Mouse (Mus musculus) 3134 (cell line): ENCODE results near the gene Mfsd5.

Experiments used
- DNase-seq: peaks from one replicate; pipeline ENCODE4 v3.0.0-alpha.2; 2011; ENCODE audit warnings: low spot score; ENCODE audit not compliant: insufficient read length; ENCODE audit errors: extremely low read depth

Gene Mfsd5

GRCm38 (mm10) chr15:102247252-102248130, 31.8 kb upstream of the Mfsd5 start:
- peak; percentile 79 for DNase-seq

DNA sequence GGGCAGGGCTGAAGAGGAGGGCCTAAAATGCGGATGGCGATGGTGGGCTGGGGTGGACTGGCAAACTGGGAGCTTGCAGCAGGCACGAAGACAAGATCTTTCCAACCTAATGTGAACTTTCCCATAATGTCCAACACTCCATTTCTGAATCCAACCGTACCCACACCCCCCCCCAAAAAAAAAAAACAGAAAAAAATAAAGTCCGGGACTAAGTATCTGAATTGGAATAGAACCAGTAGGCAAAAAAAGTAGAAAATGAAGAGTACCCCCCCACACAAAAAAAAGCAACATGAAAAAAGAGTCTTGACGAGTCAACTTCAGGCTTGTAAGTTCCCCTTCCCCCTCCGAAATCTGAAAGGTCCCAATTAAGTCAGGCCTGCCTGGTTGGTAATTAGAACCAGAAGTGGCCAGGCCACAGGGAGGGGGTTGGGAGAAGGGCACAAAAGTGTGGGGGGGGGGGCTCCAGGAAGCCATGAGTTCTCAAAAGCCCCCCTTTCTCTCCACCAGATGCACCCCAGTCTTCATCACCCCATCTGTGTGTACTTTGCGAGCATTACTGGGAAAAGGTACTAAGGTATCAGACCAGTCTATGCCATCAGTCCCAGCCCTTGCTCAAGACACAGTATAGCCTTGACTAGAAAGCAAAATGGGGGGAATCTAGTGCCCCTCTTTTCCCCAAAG, 31.0 kb upstream of the Mfsd5 start:
- no peak for DNase-seq

DNA sequence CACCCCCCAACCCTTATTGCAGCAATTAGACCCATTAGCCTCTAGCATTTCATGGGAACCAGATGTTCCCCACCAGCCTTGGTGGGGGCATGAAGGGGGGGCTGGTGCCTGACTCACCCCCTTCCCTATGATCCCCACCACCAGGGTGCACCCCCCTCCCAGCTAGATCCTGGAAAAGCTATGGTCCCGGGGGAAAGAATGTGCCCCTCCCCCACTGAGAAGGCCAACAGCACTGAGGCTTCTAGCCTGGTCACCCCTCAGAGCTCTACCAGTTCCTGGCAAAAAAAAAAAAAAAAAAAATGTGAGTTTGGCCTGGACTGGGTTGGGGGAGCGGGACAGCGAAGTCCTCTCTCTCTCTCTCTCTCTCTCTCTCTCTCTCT, 30.5 kb upstream of the Mfsd5 start:
- DNase-seq, result no peak

DNA sequence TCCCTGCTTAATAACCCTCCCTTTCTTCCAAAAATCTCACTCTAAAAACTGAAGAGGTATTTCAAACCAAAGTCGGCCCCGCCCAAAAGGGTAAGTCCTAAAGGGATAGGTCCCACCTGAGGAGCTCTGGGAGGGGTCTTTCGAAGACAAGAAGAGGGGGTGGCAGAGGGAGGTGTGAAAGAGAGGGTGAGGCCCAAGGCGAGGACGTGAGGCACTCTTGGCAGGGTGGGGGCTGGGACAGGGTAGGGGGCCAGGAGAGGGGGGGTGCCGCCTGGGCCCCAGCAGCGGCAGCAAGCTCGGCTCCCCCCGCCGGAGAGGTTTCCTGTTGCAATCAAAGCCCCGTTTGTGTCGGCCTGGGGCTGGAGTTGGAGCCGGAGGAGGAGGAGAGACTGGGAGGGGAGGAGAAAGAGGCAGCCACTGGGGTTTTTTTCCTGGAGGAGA, 30.0 kb upstream of the Mfsd5 start:
- DNase-seq, result no peak

DNA sequence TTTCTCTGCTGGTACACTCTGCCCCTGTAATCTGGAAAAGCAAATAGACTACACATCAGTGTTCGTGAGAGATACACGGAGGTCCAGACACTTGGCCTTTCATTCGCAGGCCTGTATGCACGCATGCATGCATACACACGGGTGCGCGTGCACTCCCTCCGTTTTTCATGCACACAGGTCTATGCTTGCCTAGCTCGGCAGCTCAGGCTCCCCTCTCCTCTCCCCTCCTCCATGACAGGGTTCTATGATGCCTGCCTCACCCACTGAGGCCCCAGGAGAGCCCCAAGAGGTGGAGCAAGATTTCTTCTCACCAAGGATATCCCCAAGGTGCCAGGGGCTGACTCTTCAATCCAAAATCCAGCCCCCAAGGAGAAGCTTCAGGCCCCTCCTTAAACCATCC, 29.3 kb upstream of the Mfsd5 start:
- DNase-seq, result no peak

- DNase-seq, result no peak
These were observed 28.7 kb upstream of the Mfsd5 start for GRCm38 (mm10) chr15:102250521-102250920.

GRCm38 (mm10) chr15:102255547-102256255, 23.6 kb upstream of the Mfsd5 start:
- no peak for DNase-seq

DNA sequence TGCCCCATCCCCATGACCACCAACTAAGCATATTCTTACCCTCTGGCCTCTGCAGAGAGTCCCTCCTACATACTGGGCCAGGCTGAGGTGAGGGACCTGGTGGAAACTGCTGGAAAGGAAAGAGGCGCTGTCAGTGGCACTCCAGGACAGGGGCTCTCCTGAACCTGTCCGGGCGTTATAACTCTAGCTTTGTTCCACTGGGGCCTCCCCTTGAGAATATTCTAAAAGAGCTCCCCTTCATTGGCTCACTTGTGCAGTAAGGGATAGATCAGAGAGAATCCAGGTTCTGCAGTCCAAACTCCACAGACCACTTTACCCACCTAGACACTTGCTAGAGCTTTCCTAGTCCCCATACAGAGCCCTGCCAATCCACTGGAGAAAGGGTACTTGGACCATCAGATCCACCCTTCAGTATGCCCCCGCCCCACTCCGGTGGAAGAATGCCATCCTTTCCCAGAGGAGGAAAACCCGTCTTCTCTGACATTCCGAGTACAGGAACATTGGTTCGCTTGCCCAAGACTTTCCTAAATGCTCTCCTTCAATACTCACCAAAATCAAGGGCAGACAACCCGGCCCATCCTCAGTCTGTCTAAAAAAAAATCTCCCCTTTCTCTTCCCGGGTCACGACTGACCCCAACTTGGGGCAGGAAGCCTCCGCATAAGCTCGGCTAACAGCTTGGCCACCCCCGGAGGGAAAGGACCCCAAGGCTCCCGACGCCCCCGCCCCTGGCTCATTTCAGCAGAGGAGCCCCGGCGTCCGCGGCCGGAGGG, 22.6 kb upstream of the Mfsd5 start:
- no peak for DNase-seq

GRCm38 (mm10) chr15:102257202-102258075, 21.8 kb upstream of the Mfsd5 start, which contains the start of gene Rarg:
Gene Rarg, minus strand, starts transcription at chr15:102257517.
- DNase-seq, result peak; percentile 82

DNA sequence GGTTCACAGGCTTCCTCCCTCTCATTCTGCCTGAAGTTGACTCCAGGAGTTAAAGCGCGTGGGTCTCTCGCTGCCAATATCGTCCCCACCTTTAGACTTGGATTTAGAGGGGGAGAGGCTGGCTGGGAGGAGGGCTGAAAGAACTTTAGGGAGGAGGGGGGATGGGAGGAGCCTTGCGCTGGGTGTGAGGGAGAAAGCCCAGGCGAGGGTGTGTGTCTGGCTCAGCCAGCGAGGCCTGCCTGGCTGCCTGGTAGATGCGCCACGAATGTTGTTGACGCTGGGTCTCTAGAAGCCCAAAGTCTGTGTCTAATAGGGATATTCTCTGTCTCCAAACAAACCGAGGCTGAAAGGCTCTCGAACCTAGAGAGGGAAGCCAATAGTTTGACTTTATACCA, 21.2 kb upstream of the Mfsd5 start:
- peak; percentile 67 for DNase-seq

DNA sequence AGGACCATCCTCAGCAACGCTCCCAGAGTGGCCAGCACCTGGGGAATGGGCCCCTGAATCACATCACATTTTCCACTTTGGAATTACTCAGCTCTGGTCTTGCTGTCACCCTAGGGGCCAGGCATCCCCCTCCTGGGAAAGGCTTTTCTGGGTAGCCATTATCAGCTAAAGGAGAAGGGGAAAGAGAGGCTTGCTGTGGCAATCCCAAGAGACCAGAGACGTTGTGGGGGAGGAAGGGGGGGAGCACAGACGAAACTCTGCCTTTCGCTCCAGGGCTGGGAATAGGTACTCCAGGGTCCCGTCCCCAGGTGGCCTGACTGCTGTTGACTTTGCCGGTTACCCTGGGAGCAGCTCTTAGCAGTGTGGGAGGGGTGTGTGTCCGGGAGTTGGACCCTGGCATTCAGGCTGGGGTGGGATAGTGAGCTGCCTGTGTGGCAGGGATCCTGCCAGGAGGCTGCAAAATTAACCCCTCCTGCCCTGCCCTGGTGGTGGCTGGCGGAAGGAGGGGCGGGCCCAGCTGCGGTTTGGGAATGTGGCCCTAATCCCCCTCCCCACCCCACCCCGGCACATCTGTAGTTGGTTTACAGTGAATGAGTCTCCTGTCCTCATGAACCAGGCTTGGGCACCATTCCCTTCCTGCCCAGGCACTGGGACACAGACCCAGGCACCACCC, 20.5 kb upstream of the Mfsd5 start:
- DNase-seq, result no peak

- DNase-seq, result no peak
These were observed 16.7 kb upstream of the Mfsd5 start for GRCm38 (mm10) chr15:102262582-102262981.

GRCm38 (mm10) chr15:102263037-102263436, 16.2 kb upstream of the Mfsd5 start:
- DNase-seq, result no peak

- DNase-seq, result no peak
These were observed 13.7 kb upstream of the Mfsd5 start for GRCm38 (mm10) chr15:102265548-102265947.

DNA sequence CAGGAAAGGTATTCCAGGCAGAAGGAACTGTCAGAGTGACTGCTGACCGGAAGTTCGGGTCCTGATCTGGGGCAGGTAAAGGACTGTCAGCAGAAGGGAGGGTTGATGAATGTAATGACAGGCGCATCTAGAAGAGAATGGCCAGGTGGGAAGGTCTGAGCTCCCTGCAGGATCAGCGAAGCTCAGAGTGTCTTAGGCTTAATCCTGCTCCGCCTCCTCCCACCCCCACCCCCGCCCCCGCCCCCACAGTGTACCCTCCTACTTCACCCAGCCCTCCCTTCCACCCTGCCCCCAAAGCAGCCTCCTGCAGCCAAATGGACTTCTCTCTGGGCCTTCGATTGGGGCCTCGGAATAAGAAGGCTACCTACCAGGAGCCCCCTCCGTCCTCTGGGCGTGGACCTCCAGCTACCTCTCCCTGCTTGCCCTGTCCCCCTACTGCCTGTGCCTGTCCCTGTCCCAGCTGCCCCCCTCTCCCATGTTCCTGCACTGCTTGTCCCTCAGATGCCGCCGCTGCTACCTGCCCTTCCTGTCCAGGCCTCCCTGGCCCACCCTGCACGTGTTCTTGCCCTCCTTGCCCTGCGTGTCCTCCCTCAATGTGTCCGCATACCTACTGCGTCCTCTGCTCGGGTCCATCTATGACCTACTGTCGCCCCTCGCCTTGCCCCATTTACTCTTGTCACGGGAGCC, 8.8 kb upstream of the Mfsd5 start, which contains the start of gene Gm9918:
TSS of gene Gm9918 (plus strand) at position 290 of the 687 bp plus-strand sequence.
- DNase-seq, result no peak

DNA sequence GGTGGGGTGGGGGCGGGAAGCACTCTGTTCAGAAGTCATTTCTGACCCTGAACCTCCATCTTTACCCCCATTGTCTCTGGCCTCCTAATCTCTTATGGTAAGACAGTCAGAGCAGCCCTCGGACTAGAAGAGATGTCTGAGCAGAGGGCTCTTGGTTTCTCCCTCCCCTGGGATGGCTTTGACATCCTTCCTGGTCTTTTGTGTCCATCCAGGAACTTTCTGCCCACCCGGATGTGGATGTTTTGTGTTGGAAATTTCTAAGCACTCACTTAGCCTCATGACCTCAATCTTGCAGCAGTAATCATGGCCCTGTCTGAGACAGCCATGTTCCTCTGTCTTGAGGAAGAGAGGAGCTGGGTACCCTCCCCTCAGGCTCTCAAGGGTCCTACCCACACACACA, 7.8 kb upstream of the Mfsd5 start:
- DNase-seq, result no peak

GRCm38 (mm10) chr15:102273982-102274716, 5.1 kb upstream of the Mfsd5 start:
- DNase-seq, result no peak

DNA sequence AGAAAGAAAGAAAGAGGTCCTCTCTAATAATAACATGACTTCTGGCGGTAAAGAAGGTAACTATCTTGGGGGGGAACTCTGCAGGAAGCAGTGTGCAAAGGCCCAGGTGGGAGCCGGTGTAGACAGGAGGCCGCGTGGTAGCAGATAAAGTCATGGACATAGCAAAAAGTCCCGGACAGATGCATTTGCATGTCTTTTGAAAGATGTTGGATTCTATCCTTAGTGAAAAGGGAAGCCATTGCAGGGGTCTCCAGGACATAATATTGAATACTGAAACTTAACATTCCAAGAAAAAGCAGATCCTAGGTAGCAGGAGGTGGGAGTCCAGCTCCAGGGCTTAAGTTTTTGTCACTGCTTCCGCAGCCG, 545 bp upstream of the Mfsd5 start:
- no peak for DNase-seq
